Mouse (Mus musculus): ENCODE measurements around the gene Iffo2.

DNA sequence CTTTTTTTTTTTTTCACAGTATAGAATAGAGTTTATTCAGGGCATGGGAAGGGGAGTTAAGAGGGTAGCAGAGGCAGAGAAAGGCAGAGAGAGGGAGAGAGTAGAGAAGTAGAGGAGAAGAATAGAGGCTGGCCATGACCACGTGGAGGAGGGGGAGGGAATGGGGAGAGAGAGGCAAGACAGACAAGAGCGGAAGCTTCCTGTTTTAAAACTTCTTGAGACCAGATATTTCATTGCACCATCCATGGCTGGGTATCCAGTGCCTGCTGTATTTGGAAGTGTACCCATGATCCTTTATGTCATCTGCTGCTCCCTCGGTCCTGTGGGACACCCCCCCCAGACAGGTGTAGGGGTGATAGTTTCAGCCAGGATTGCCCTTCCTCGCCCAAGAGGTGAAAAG lies 78.6 kb downstream of the Iffo2 start:
- no peak for TF ChIP-seq CTCF (IDR thresholded peaks at IDR 0.05; ENCODE audit: borderline replicate concordance, extremely low read depth, insufficient read depth, insufficient read length)
- TF ChIP-seq POLR2A (IDR thresholded peaks at IDR 0.05; ENCODE audit: borderline replicate concordance, extremely low read depth, insufficient read depth, insufficient read length, poor library complexity, severe bottlenecking): no peak

Measured in brain, embryonic 14.5 days (tissue).